Mouse (Mus musculus): ENCODE measurements around the gene Ints1. TPM values are rescaled to one million over a fixed set of nuclear protein-coding genes. Genes with fewer than 3 reads are reported as not detected.

Ints1 gene
- polyA plus RNA-seq, 1 experiment from 2014 or later: 31.8 TPM

GRCm38 (mm10) chr5:139789466-139789865 is 14.0 kb upstream of the Ints1 start:
- Histone ChIP-seq H3K4me2 (ENCODE audit: low read length) (no peak overlapping the region), H3K9me3 (replicated peaks; ENCODE audit: control insufficient read depth, low read length) (no peaks in the 10 kb centered on the region), H3K27ac (ENCODE audit: low read depth, low read length) (no peak overlapping the region), H3K27me3 (replicated peaks; ENCODE audit: control insufficient read depth, insufficient read depth, low read length) (no peaks in the 10 kb centered on the region), H3K36me3 (ENCODE audit: control insufficient read depth, insufficient read depth, low read length) (no peaks in the 10 kb centered on the region), H3K4me3 (ENCODE audit: low read depth, low read length) (no peak overlapping the region), H3K4me1 (ENCODE audit: control insufficient read depth, insufficient read depth, low read length) (peaks cover 15% of the 10 kb centered on the region), H3K9ac (ENCODE audit: low read length) (no peak overlapping the region)
- no peak for ATAC-seq
- DNase-seq (ENCODE audit: low spot score): no peak
- WGBS: 63% methylated on average over 4 of the region's 4 CpGs

DNA sequence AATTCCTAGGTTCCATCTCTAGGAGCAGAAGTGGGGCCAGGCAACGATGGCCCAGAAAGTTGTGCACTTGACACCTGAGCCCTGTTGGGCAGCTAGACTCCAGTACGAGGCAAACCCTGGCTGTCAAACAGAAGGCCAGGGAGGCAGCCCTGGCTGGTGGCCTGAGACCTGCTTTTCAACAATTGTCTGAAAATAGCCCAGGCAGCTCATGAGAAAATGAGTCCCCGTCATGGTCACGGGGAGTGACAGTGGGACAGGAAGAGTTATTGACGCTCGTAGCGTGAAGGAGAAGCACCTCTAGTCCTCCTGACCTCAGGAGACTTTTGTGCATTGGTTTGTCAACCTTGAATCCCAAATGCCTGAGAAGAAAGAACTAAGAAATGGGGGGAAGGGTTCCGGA is 5.9 kb upstream of the Ints1 start:
- 88% methylated on average over 8 of the region's 8 CpGs for WGBS

DNA sequence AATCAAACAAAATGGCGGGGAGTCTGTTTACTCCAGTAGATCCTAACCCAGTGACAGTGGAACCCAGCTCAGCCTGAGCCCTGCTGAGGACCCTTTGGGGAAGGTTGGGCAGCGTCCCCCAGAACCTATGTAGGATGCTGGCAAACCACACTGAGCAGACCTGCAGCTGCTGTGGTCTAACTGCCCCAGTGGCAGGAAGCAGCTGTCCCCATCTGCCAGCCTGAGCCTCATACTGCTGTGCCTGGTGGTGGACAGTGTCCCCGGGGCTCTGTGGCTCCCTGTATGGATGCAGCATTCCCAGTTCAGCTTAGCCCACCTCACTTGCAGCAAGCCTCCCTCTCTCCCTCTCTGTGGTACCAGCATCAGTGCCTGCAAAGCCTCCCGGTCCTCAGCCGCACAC is 1.5 kb upstream of the Ints1 start:
- ATAC-seq: no peak
- DNase-seq (ENCODE audit: low spot score): no peak
- Histone ChIP-seq H3K36me3 (ENCODE audit: control insufficient read depth, insufficient read depth, low read length) (peaks cover 16% of the 10 kb centered on the region), H3K9ac (ENCODE audit: low read length) (no peak overlapping the region), H3K4me2 (ENCODE audit: low read length) (no peak overlapping the region), H3K4me3 (ENCODE audit: low read depth, low read length) (no peak overlapping the region), H3K27me3 (replicated peaks; ENCODE audit: control insufficient read depth, insufficient read depth, low read length) (no peaks in the 10 kb centered on the region), H3K4me1 (ENCODE audit: control insufficient read depth, insufficient read depth, low read length) (peaks cover 5% of the 10 kb centered on the region; the same call in 1 of the 2 replicates), H3K27ac (ENCODE audit: low read depth, low read length) (no peak overlapping the region), H3K9me3 (replicated peaks; ENCODE audit: control insufficient read depth, low read length) (no peaks in the 10 kb centered on the region)
- whole genome bisulfite sequencing: 85% methylated on average over 5 of the region's 5 CpGs

More for the DNA sequence above, 5.9 kb upstream of the Ints1 start:
- Histone ChIP-seq H3K27me3 (replicated peaks; ENCODE audit: control insufficient read depth, insufficient read depth, low read length) (no peaks in the 10 kb centered on the region), H3K27ac (ENCODE audit: low read depth, low read length) (no peak overlapping the region), H3K4me3 (ENCODE audit: low read depth, low read length) (no peak overlapping the region), H3K4me2 (ENCODE audit: low read length) (no peak overlapping the region), H3K4me1 (ENCODE audit: control insufficient read depth, insufficient read depth, low read length) (no peaks in the 10 kb centered on the region), H3K36me3 (ENCODE audit: control insufficient read depth, insufficient read depth, low read length) (no peaks in the 10 kb centered on the region), H3K9ac (ENCODE audit: low read length) (no peak overlapping the region), H3K9me3 (replicated peaks; ENCODE audit: control insufficient read depth, low read length) (no peaks in the 10 kb centered on the region)
- ATAC-seq (no peak), DNase-seq (ENCODE audit: low spot score) (no peak)

DNA sequence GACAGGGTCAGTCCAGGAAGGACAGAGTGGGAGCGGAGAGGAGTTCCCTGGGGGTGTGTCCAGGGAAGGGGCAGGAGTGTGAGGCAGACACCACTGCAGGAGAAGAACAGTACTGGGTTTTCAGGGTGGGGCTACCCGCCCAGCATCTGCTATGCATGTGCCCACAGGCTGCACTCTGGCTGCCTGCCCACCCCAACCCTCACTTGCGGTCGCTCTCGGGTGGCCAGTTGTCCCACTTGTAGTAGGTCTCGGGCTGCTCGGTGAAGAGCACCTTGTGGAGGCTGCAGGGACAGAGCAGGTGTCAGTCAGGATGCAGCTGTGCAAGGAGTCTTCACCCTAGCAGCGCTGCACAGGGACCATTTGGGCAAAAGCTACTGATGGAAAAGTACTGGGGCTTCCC is 7.3 kb downstream of the Ints1 start:
- no peak overlapping the region for H3K9ac ChIP-seq (ENCODE audit: low read length)

GRCm38 (mm10) chr5:139764296-139764695 is 11.2 kb downstream of the Ints1 start:
- Histone ChIP-seq H3K27me3 (replicated peaks; ENCODE audit: control insufficient read depth, insufficient read depth, low read length) (no peaks in the 10 kb centered on the region), H3K27ac (ENCODE audit: low read depth, low read length) (no peak overlapping the region), H3K9ac (ENCODE audit: low read length) (no peak overlapping the region), H3K4me2 (ENCODE audit: low read length) (no peak overlapping the region), H3K4me3 (ENCODE audit: low read depth, low read length) (no peak overlapping the region), H3K4me1 (ENCODE audit: control insufficient read depth, insufficient read depth, low read length) (no peaks in the 10 kb centered on the region), H3K9me3 (replicated peaks; ENCODE audit: control insufficient read depth, low read length) (no peaks in the 10 kb centered on the region), H3K36me3 (ENCODE audit: control insufficient read depth, insufficient read depth, low read length) (peaks cover 100% of the 10 kb centered on the region)
- DNase-seq (ENCODE audit: low spot score): no peak
- WGBS: 71% methylated on average over 11 of the region's 11 CpGs
- ATAC-seq: no peak

More for the DNA sequence above, 7.3 kb downstream of the Ints1 start:
- ATAC-seq (no peak), DNase-seq (ENCODE audit: low spot score) (no peak)
- no peak overlapping the region for H3K27ac ChIP-seq (ENCODE audit: low read depth, low read length)
- no peaks in the 10 kb centered on the region for H3K4me1 ChIP-seq (ENCODE audit: control insufficient read depth, insufficient read depth, low read length)
- 92% methylated on average over 8 of the region's 8 CpGs for WGBS
- no peaks in the 10 kb centered on the region for H3K9me3 ChIP-seq (replicated peaks; ENCODE audit: control insufficient read depth, low read length)
- H3K36me3 ChIP-seq (ENCODE audit: control insufficient read depth, insufficient read depth, low read length): peaks cover 96% of the 10 kb centered on the region
- no peak overlapping the region for H3K4me3 ChIP-seq (ENCODE audit: low read depth, low read length)
- no peaks in the 10 kb centered on the region for H3K27me3 ChIP-seq (replicated peaks; ENCODE audit: control insufficient read depth, insufficient read depth, low read length)
- H3K4me2 ChIP-seq (ENCODE audit: low read length): no peak overlapping the region

GRCm38 (mm10) chr5:139758096-139758495 is 17.4 kb downstream of the Ints1 start:
- Histone ChIP-seq H3K9ac (ENCODE audit: low read length) (no peak overlapping the region), H3K4me3 (ENCODE audit: low read depth, low read length) (no peak overlapping the region), H3K27me3 (replicated peaks; ENCODE audit: control insufficient read depth, insufficient read depth, low read length) (no peaks in the 10 kb centered on the region), H3K36me3 (ENCODE audit: control insufficient read depth, insufficient read depth, low read length) (peaks cover 95% of the 10 kb centered on the region), H3K4me1 (ENCODE audit: control insufficient read depth, insufficient read depth, low read length) (no peaks in the 10 kb centered on the region), H3K9me3 (replicated peaks; ENCODE audit: control insufficient read depth, low read length) (no peaks in the 10 kb centered on the region), H3K4me2 (ENCODE audit: low read length) (no peak overlapping the region), H3K27ac (ENCODE audit: low read depth, low read length) (no peak overlapping the region)
- ATAC-seq (no peak), DNase-seq (ENCODE audit: low spot score) (no peak)
- WGBS: 86% methylated on average over 16 of the region's 16 CpGs

- H3K4me1 ChIP-seq (ENCODE audit: control insufficient read depth, insufficient read depth, low read length): no peaks in the 10 kb centered on the region
- no peak for DNase-seq (ENCODE audit: low spot score)
- H3K36me3 ChIP-seq (ENCODE audit: control insufficient read depth, insufficient read depth, low read length): peaks cover 93% of the 10 kb centered on the region
- H3K27me3 ChIP-seq (replicated peaks; ENCODE audit: control insufficient read depth, insufficient read depth, low read length): no peaks in the 10 kb centered on the region
- no peak overlapping the region for H3K9ac ChIP-seq (ENCODE audit: low read length)
- no peak overlapping the region for H3K4me2 ChIP-seq (ENCODE audit: low read length)
- H3K9me3 ChIP-seq (replicated peaks; ENCODE audit: control insufficient read depth, low read length): no peaks in the 10 kb centered on the region
- 76% methylated on average over 2 of the region's 2 CpGs for WGBS
- no peak overlapping the region for H3K27ac ChIP-seq (ENCODE audit: low read depth, low read length)
- no peak for ATAC-seq
- no peak overlapping the region for H3K4me3 ChIP-seq (ENCODE audit: low read depth, low read length)
Observed at GRCm38 (mm10) chr5:139756586-139756985, 18.9 kb downstream of the Ints1 start.

DNA sequence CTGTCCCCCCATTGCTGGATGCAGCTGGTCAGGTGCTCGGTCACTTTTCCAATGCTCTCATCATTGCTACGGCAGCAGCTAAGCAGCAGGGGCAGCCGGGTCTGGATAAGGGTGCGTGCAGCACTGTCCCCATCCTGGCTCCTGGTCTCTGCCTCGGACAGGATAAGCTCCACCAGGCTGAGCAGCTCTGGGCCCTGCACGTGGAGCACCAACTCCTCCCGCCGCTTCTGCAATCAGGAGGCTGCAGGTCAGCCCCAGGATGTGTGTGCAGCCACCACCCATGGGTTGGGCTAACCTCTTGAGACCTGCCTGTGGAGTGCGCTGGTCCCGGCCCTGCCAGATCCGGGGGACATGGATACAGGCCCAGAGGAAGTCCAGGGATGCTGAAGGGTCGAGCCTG is 19.3 kb downstream of the Ints1 start:
- Histone ChIP-seq H3K9me3 (replicated peaks; ENCODE audit: control insufficient read depth, low read length) (no peaks in the 10 kb centered on the region), H3K36me3 (ENCODE audit: control insufficient read depth, insufficient read depth, low read length) (peaks cover 93% of the 10 kb centered on the region), H3K4me3 (ENCODE audit: low read depth, low read length) (no peak overlapping the region), H3K27me3 (replicated peaks; ENCODE audit: control insufficient read depth, insufficient read depth, low read length) (no peaks in the 10 kb centered on the region), H3K27ac (ENCODE audit: low read depth, low read length) (no peak overlapping the region), H3K4me2 (ENCODE audit: low read length) (no peak overlapping the region), H3K9ac (ENCODE audit: low read length) (no peak overlapping the region), H3K4me1 (ENCODE audit: control insufficient read depth, insufficient read depth, low read length) (no peaks in the 10 kb centered on the region)
- no peak for DNase-seq (ENCODE audit: low spot score)
- WGBS: 91% methylated on average over 12 of the region's 12 CpGs
- ATAC-seq: no peak

DNA sequence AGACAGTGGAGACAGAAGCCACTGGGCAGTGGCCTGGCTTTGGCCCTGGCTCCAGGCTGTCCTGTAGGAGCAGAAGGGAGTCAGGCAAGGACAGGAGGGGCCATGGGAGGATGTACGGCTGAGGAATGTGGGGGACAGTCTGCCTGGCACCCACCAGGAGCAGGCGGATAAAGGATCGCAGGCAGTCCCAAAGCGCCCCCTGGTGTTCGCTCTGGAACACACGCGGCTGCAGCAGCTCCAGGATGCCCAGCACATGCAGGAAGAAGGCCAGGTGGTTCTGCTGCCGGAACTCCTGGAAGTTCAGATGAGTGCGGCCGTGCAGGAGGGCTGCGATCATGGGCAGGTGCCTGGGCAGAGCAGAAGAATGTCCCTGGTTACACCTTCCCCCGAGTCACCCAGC is 20.7 kb downstream of the Ints1 start:
- Histone ChIP-seq H3K27ac (ENCODE audit: low read depth, low read length) (no peak overlapping the region), H3K4me2 (ENCODE audit: low read length) (no peak overlapping the region), H3K4me3 (ENCODE audit: low read depth, low read length) (no peak overlapping the region), H3K36me3 (ENCODE audit: control insufficient read depth, insufficient read depth, low read length) (peaks cover 85% of the 10 kb centered on the region), H3K27me3 (replicated peaks; ENCODE audit: control insufficient read depth, insufficient read depth, low read length) (no peaks in the 10 kb centered on the region), H3K4me1 (ENCODE audit: control insufficient read depth, insufficient read depth, low read length) (no peaks in the 10 kb centered on the region), H3K9me3 (replicated peaks; ENCODE audit: control insufficient read depth, low read length) (no peaks in the 10 kb centered on the region), H3K9ac (ENCODE audit: low read length) (no peak overlapping the region)
- DNase-seq (ENCODE audit: low spot score) (peak; percentile 69), ATAC-seq (peak; percentile 27; the same call in 1 of the 2 replicates)
- 39% methylated on average over 12 of the region's 12 CpGs for WGBS

All from forebrain, embryonic 14.5 days (tissue).